Mouse (Mus musculus) stomach, postnatal 0 days (tissue): Measurements from ENCODE around the gene Elk4. TPM values are rescaled to one million over a fixed set of nuclear protein-coding genes. Genes with fewer than 3 reads are reported as not detected.
A peak's percentile ranks its signal among the peaks of the same experiment; 100 is the strongest.

ENCODE experiments used
- ATAC-seq: fragments of 200-750 bp; cut with Nextera tagmentation; 2 replicates; pipeline ENCODE4 v1.8.0; 2017; ENCODE audit not compliant: low FRiP score, low TSS enrichment
- DNase-seq: peaks from one replicate; pipeline ENCODE4 v3.0.0-alpha.2; 2016; ENCODE audit warnings: low spot score
- H3K27ac ChIP-seq: fragments of 300-500 bp; sonication (generic); replicated peaks from 2 replicates; pipeline ENCODE4 v1.5.1; 2014; ENCODE audit warnings: mild to moderate bottlenecking, control low read depth
- H3K27me3 ChIP-seq: fragments of 300-500 bp; sonication (generic); 2 replicates; pipeline ENCODE4 v1.6.1; 2014; ENCODE audit warnings: low read length; ENCODE audit not compliant: control insufficient read depth, insufficient read depth
- H3K36me3 ChIP-seq: fragments of 300-500 bp; sonication (generic); 2 replicates; pipeline ENCODE4 v1.6.1; 2014; ENCODE audit warnings: low read length, mixed read lengths; ENCODE audit not compliant: control insufficient read depth, insufficient read depth
- H3K4me1 ChIP-seq: fragments of 300-500 bp; sonication (generic); replicated peaks from 2 replicates; pipeline ENCODE4 v1.6.1; 2014; ENCODE audit warnings: antibody characterized with exemption; ENCODE audit not compliant: control insufficient read depth, insufficient read depth
- H3K4me2 ChIP-seq: fragments of 300-500 bp; sonication (generic); replicated peaks from 2 replicates; pipeline ENCODE4 v1.6.1; 2014; ENCODE audit warnings: low read depth, mild to moderate bottlenecking, control low read depth, moderate library complexity
- H3K4me3 ChIP-seq: fragments of 300-500 bp; sonication (generic); 2 replicates; pipeline ENCODE4 v1.5.1; 2014; ENCODE audit warnings: low read depth, low read length, control low read depth
- H3K9ac ChIP-seq: fragments of 300-500 bp; sonication (generic); 2 replicates; pipeline ENCODE4 v1.6.1; 2014; ENCODE audit warnings: mild to moderate bottlenecking, low read length, control low read depth, mixed read lengths
- H3K9me3 ChIP-seq: fragments of 300-500 bp; sonication (generic); 2 replicates; pipeline ENCODE4 v1.6.1; 2016; ENCODE audit warnings: low read length; ENCODE audit not compliant: control insufficient read depth
- CTCF ChIP-seq: IDR thresholded peaks from 2 replicates; pipeline ENCODE4 v1.5.1; 2016; ENCODE audit warnings: antibody characterized with exemption, low read depth, mild to moderate bottlenecking, moderate library complexity
- EP300 ChIP-seq: optimal IDR thresholded peaks from 2 replicates; pipeline ENCODE3; 2016; ENCODE audit warnings: antibody characterized with exemption
- WGBS: fragments of 180-500 bp; shearing (Covaris S2); extraction: QIAGEN DNeasy Blood & Tissue Kit; methylation state at CpG from one replicate; pipeline ENCODE4 v1.1.7; 2014; 5-methylcytosine and 5-hydroxymethylcytosine counted together
- polyA plus RNA-seq: library from polyadenylated mRNA; unstranded; fragments of >200 nt; fragmentation: Nextera tagmentation; extraction: Ambion mirVana; gene quantifications from 2 replicates; pipeline ENCODE4 v1.2.1, GENCODE M21; 2015

Gene Elk4
- polyA plus RNA-seq, 1 experiment from 2014 or later = 13.8 TPM

DNA sequence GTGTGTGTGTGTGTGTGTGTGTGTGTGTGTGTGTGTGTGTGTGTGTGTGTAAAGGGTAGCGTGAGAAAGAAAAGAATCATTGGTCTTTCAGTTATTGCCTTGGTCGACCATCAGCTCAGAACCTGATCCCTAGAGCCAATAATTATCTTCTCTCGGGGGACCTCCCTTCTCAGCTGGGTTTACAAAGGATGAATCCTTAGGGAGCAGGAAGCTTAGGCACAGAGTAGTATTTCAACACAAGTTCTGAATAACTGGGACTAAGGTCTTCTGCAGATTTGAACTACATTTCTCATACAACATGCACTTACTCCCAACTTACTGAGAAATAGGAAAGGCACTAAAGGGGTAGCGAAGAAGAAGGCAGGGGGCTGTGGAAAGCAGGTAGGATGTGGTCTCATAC, 17.9 kb upstream of the Elk4 start:
- no peak for TF ChIP-seq CTCF
- TF ChIP-seq EP300 = no peak
- no peaks in the 10 kb centered on the region for H3K27me3 ChIP-seq
- H3K9me3 ChIP-seq = no peaks in the 10 kb centered on the region
- no peak overlapping the region for H3K27ac ChIP-seq
- no peak overlapping the region for H3K4me2 ChIP-seq
- H3K9ac ChIP-seq = no peak overlapping the region
- H3K36me3 ChIP-seq = no peaks in the 10 kb centered on the region
- 69% methylated on average over 4 of the region's 4 CpGs for WGBS
- no peaks in the 10 kb centered on the region for H3K4me1 ChIP-seq
- ATAC-seq (no peak), DNase-seq (no peak)
- no peak overlapping the region for H3K4me3 ChIP-seq

DNA sequence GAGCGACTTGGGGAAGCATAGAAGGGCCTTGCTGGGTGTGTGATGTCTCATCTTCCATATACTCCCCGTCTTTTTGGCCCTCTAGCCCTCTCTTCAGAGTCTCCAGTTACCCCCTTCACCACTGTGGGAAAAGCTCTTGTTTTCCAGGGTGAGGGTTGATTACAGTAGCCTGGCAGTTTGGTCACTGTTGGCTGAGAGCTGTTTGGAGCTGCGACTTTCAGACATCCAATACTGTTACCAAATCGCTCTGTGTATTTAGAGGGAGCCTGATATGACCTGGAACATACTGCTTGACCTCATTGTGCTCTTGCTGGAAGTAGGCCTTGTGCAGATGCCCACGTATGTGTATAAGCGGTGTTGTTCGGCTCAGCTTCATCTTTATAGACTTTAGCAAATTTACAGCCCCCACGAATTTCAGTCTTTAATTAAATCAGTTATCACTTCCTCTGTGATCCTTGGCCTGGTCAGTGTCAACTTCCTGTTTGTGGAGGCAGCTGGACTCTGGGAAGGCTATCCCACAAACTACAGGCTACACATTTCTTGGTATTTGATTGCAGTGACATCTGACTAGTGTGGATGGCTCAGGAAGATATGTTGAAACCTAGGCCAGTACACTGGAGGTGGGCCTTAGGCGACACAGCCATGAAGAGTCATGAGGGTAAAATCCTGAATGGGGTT, 17.2 kb upstream of the Elk4 start:
- no peaks in the 10 kb centered on the region for H3K4me1 ChIP-seq
- no peak overlapping the region for H3K4me2 ChIP-seq
- H3K9me3 ChIP-seq = no peaks in the 10 kb centered on the region
- no peaks in the 10 kb centered on the region for H3K27me3 ChIP-seq
- H3K36me3 ChIP-seq = no peaks in the 10 kb centered on the region
- 87% methylated on average over 9 of the region's 9 CpGs for WGBS
- no peak for TF ChIP-seq CTCF
- TF ChIP-seq EP300 = no peak
- DNase-seq (no peak), ATAC-seq (no peak)
- no peak overlapping the region for H3K9ac ChIP-seq
- H3K27ac ChIP-seq = no peak overlapping the region
- no peak overlapping the region for H3K4me3 ChIP-seq

DNA sequence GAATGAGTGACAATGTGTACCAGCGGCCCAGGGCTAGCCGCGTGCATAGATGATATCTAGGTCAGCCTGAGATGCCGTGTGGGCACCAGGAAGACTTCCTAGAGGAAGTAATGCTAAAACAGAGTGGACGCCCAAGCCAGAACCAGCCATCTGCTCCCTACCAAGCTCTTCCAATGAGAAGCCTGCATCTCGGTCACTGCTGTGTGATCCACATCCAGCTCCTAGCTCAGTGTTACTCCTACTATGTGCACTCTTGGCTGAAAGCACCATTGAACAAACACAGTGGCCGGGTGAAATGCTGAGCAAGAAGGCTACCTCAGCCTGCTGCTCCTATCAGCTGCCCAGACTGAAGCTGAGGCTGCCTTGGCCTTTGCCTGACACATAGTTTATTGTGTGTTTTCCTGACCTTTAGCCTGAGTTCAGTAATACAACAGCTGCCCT, 14.8 kb upstream of the Elk4 start:
- Histone ChIP-seq H3K4me3 (no peak overlapping the region), H3K9me3 (no peaks in the 10 kb centered on the region), H3K4me1 (no peaks in the 10 kb centered on the region), H3K4me2 (no peak overlapping the region), H3K27me3 (no peaks in the 10 kb centered on the region), H3K27ac (no peak overlapping the region), H3K9ac (no peak overlapping the region), H3K36me3 (no peaks in the 10 kb centered on the region)
- ATAC-seq (no peak), DNase-seq (no peak)
- WGBS = 75% methylated on average over 7 of the region's 7 CpGs
- no peak for TF ChIP-seq EP300
- TF ChIP-seq CTCF = no peak

DNA sequence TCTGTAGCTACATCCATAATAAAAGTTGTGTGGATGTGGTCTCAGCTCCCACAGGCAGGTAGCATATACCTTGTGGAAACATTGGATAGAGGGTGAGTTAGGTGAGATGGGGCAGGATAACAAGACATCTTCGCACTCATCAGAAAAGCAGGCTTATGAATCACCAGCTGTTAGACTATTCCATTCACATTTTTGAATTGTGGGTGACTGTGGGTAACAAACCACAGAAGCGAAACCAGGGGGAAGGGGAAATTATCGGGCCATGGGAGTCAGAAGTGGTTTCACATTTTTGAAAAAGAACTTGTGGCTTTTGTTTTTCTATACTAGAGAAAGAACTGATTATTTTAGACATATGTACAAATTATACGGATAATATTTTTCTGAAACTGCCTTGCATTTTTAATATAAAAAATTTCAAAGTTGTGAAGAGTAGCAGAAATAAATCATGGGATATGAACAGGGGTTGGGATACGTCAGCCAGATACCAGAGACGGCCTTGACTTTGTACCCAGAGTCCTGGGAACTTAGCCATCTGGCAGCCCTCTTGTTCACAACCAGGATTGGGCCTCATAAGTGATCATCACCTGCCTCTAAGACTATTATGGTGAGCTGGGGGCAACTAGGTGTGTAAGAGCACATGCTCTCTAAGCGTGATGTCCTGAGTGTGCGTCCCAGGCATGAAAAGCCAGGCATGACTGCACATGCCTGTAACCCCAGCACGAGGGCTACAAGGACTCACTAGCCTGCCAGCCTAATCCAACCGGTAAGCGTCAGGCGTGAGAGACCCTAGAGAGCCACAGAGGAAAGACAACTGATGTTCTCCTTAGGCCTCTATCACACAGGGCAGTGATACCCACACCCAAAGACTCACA, 14.0 kb upstream of the Elk4 start:
- Histone ChIP-seq H3K9me3 (no peaks in the 10 kb centered on the region), H3K9ac (no peak overlapping the region), H3K36me3 (no peaks in the 10 kb centered on the region), H3K27me3 (no peaks in the 10 kb centered on the region), H3K4me1 (no peaks in the 10 kb centered on the region), H3K4me2 (no peak overlapping the region), H3K4me3 (no peak overlapping the region), H3K27ac (no peak overlapping the region)
- 74% methylated on average over 12 of the region's 12 CpGs for WGBS
- TF ChIP-seq EP300 = no peak
- no peak for TF ChIP-seq CTCF
- DNase-seq = no peak
- no peak for ATAC-seq

DNA sequence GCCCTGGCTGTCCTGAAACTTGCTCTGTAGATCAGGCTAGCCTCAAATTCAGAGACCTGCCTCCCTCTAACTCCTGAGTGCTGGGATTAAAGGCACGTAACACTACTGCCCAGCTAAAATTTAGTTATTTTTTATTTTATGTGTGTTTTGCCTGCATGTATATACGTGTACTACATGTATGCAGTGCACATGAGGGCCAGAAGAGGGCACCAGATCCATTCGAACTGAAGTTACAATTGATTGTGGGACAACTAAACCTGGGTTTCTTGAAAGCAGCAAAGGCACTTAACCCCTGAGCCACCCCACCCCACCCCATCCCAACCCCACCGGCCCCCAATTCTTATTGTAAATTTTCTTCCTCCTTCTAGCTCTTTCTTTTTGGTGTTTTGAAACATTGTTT, 12.3 kb upstream of the Elk4 start:
- TF ChIP-seq CTCF (peak; percentile 83), EP300 (no peak)

DNA sequence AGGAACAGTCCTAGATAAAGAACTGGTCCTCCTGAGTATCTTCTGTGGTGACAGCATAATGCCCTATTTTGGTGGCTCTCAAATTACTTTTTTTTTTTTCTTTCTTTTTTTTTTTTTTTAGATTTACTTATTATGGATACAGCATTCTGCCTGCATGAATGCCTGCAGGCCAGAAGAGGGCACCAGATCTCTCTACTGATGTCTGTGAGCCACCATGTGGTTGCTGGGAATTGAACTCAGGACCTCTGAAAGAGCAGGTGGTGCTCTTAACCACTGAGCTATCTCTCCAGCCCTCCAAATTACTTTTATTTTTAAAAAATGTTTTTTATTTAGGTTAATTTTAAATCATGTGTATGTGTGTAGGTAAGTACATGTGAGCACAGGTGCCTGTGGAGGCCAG, 6.9 kb upstream of the Elk4 start:
- H3K4me3 ChIP-seq = no peak overlapping the region
- ATAC-seq (no peak), DNase-seq (no peak)
- H3K9ac ChIP-seq = no peak overlapping the region
- no peaks in the 10 kb centered on the region for H3K4me1 ChIP-seq
- no peaks in the 10 kb centered on the region for H3K36me3 ChIP-seq
- H3K27ac ChIP-seq = no peak overlapping the region
- H3K4me2 ChIP-seq = no peak overlapping the region
- TF ChIP-seq CTCF = peak; percentile 63
- no peak for TF ChIP-seq EP300
- H3K27me3 ChIP-seq = no peaks in the 10 kb centered on the region
- H3K9me3 ChIP-seq = no peaks in the 10 kb centered on the region

More for the DNA sequence above, 12.3 kb upstream of the Elk4 start:
- WGBS = 39% methylated on average over 4 of the region's 4 CpGs
- Histone ChIP-seq H3K4me3 (no peak overlapping the region), H3K4me1 (no peaks in the 10 kb centered on the region), H3K4me2 (no peak overlapping the region), H3K27ac (no peak overlapping the region), H3K9me3 (no peaks in the 10 kb centered on the region), H3K27me3 (no peaks in the 10 kb centered on the region), H3K9ac (no peak overlapping the region), H3K36me3 (no peaks in the 10 kb centered on the region)
- ATAC-seq (0 out of 2 replicates have a peak, but pooled peaks have one; percentile 33), DNase-seq (peak; percentile 60)
